Mouse (Mus musculus): ENCODE results near the gene Slc38a1.

- no peak for TF ChIP-seq MAFK (IDR thresholded peaks at IDR 0.05; ENCODE audit: insufficient replicate concordance, low read length)
- peak; percentile 96 to 98 for TF ChIP-seq CTCF (conservative IDR thresholded peaks at IDR 0.05 in 1 of 2, IDR thresholded peaks at IDR 0.05 in 1 of 2; ENCODE audit: low read depth in 2 of 2, low read length in 2 of 2)
- TF ChIP-seq HCFC1 (IDR thresholded peaks at IDR 0.05; ENCODE audit: low read depth, low read length): no peak
- TF ChIP-seq RCOR1 (conservative IDR thresholded peaks at IDR 0.05; ENCODE audit: low read depth, low read length): no peak
- 0 out of 2 replicates have a peak, but pooled peaks have one; percentile 17 for TF ChIP-seq MEF2A (IDR thresholded peaks at IDR 0.05; ENCODE audit: borderline replicate concordance, low read depth, low read length)
- peak; percentile 94 for TF ChIP-seq RAD21 (IDR thresholded peaks at IDR 0.05; ENCODE audit: low read depth, low read length)
- no peak for TF ChIP-seq JUN (IDR thresholded peaks at IDR 0.05; ENCODE audit: insufficient read depth, low read depth, low read length)
- no peak for TF ChIP-seq EP300 (IDR thresholded peaks at IDR 0.05; ENCODE audit: low read length)
- no peak for TF ChIP-seq JUND (conservative IDR thresholded peaks at IDR 0.05; ENCODE audit: low read depth, low read length)
- TF ChIP-seq ETS1 (conservative IDR thresholded peaks at IDR 0.05; ENCODE audit: low read depth, low read length): no peak
- TF ChIP-seq CHD2 (IDR thresholded peaks at IDR 0.05; ENCODE audit: low read length): no peak
These were observed 90.9 kb downstream of the Slc38a1 start for GRCm38 (mm10) chr15:96551569-96552380.

All from CH12.LX (cell line).